Mouse (Mus musculus): ENCODE measurements around the gene Hnrnpul2. TPM values are rescaled to one million over a fixed set of nuclear protein-coding genes. Genes with fewer than 3 reads are reported as not detected.
A peak's percentile ranks its signal among the peaks of the same experiment; 100 is the strongest.

Gene Hnrnpul2
- 100 to 1,000 TPM; 112 to 115 TPM for total RNA-seq (2021)
- long read RNA-seq, full-length matches to known transcripts = 1 of 26 reads
- long read RNA-seq, partial matches to known transcripts = 24 of 26 reads
- long read RNA-seq, other reads (novel, unspliced or antisense) = 1 of 26 reads

DNA sequence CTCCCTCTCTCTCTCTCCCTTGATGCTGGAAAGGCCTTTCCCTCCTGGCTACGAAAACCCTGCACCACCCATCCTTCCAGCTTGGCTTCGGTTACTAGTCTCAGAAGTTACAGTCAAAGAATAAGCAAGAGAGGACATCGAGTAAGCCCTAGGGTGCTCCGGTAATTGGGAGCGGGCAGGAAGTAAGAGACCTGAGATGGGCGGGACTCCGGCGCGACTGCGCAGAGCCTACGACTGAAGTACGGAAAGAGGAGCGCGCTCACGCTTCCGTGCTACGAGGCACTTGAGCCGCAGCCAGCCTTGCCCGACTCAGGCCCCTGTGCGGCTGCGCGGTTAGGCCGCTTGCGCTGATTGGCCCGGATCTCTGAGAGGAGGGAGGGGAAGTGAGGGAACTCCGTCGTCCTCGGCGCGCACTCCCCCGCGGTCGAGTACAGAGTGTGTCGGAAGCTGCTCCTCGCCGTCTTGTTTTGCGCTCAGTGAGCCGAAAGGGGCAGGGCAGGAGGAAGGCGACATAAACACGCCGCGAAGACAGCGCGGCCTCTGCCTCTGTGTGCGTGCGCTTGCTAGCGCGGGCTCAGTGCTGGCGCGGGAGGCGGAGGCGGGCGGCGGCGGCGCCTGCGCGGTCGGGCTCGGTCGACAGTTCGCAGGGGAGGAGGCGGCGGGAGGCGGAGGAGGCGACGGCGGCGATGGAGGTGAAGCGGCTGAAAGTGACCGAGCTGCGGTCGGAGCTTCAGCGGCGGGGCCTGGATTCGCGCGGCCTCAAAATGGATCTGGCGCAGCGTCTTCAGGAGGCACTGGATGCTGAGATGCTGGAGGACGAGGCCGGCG, at the start of gene Hnrnpul2:
Gene Hnrnpul2 (plus strand): TSS at position 415 of the 828 bp plus-strand sequence.
- DNase-seq (ENCODE audit: low spot score in 2 of 2) = peak; percentile 98

DNA sequence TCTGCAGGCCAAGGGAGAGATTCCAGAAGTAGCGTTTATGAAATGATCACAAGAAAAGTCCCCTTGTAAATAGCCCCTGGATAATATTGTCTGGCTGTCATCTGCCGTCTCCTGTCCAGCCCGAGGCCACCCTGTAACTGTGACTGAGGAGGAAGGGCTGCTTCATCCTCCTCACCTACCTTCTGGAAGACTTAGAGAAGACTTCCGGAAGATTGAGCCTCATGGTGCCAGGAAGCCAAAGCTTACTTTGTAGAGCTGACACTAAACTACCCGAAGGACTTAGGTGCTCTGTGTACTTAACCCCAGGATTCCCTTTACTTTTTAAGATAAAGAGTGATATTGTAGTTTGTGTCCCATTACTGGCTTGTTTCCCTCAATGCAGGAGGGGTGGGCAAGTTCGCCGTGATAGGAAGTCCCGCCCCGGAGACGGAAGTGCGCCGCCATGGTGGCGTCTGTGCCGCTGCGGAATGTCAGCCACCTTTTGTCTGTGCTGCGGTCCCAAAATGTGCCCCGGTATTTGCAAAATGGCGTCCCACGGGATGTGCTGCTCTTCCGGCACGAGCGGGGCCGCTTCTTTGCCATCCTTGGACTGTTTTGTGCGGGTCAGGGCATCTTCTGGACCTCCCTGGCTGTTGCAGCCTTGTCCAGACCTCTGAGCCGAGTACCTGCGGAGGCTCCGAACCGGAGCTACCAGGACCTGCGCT, 49.1 kb upstream of the Hnrnpul2 start, which contains the start of gene Tmem223:
Gene Tmem223 (plus strand): TSS at position 430 of the 704 bp plus-strand sequence.
- peak; percentile 81 to 84 for DNase-seq (ENCODE audit: low spot score in 2 of 2)

DNA sequence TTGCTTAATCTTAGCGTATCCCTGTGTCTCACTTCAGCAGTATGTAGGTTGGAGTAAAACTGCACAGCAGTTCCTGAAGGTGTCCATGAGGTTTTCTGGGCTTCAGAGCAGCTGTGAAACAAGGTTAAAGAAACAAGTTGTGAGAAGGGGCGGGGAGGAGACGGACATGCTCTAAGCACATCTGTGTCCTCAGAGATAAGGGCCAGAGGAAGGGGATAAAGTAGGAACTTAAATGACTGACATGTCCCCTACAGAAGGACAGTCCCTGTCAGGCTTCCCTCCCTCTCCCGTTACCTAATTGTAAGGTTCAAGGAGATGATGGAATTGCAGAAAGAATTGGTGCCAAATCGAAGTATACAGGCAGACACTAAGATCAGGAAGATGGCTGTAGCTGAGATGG, 46.8 kb upstream of the Hnrnpul2 start:
- no peak for DNase-seq (ENCODE audit: low spot score in 2 of 2)

DNA sequence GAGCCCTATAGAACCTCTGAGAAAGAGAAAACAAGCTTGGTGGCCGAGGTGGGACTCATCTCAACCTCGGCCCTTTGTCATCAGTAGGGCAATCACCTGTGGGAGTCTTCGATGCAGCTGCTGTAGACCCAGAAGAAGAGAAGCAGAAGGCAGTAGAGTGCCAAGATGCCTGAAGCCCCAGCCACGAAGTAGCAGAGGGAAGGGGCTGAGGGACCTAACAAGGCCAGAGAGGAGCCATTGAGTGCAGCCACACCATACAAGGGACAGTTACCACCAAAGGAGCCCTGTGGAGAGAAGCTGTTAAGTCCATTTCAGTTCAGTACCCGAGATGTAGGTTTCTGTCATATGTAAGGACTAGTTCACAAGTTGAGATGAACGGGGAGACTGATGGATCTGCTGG, 46.4 kb upstream of the Hnrnpul2 start:
- DNase-seq (ENCODE audit: low spot score in 2 of 2) = no peak

DNA sequence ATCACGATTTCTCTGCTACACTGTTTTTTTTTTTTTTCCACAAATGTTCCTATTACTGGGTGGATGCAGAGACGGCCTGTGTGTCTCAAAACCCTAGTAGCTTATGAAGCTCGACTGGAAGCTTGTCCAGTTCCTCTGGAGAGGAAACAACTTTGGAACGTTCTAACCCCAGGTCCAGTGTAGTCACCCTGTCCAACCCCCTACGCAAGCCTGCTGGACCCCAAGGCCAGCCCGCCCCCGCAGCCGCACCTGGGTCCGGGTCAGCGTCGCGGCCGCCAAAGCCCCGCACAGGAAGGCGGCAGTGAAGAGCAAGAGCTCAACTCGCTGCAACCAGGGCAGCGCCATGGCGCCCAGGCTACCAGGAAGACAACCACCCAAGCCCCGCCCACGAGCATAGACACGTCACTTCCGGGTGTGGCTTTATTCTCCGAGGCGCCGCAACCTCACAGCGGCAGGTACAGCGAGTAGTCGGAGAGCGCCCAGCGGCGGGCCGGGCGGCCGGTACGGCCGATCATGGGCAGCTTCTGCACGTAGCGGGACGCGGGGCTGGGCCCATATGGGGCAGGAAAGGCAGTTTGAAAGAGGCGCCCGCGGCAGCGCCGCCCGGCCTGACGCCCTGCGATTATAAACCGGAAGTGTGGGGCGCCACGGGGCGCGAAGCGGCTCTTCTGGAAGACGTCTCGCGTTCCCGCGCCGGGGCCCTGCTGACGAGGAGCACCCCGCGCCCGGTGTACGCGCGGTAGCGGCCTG, 45.5 kb upstream of the Hnrnpul2 start, which contains the start of gene Tmem179b:
Gene Tmem179b (minus strand): TSS at position 382 of the 750 bp plus-strand sequence.
- peak; percentile 98 for DNase-seq (ENCODE audit: low spot score in 2 of 2)

DNA sequence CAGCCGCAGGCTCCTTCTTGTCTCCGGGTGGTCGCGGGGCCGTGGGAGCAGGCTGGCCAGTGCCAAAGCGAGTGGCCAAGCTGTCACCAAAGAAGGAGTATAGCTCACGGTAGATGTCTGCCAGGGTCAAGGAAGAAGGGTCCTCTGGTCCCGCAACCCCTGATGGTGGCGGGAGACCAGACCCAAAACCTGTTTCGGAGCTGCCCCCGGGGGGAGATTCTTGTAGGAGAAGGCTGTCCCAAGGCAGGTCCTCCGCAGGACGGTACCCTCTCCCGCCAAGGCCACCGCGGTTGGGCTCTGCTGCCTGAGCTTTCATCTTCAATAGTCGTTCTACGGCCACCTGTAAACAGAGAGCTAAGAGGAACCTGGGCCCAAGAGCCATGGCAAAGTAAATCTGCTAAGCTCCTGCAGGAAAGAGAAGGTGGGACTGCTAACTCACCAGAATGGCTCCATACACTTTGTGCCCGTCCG, 44.8 kb upstream of the Hnrnpul2 start:
- no peak for DNase-seq (ENCODE audit: low spot score in 2 of 2)

DNA sequence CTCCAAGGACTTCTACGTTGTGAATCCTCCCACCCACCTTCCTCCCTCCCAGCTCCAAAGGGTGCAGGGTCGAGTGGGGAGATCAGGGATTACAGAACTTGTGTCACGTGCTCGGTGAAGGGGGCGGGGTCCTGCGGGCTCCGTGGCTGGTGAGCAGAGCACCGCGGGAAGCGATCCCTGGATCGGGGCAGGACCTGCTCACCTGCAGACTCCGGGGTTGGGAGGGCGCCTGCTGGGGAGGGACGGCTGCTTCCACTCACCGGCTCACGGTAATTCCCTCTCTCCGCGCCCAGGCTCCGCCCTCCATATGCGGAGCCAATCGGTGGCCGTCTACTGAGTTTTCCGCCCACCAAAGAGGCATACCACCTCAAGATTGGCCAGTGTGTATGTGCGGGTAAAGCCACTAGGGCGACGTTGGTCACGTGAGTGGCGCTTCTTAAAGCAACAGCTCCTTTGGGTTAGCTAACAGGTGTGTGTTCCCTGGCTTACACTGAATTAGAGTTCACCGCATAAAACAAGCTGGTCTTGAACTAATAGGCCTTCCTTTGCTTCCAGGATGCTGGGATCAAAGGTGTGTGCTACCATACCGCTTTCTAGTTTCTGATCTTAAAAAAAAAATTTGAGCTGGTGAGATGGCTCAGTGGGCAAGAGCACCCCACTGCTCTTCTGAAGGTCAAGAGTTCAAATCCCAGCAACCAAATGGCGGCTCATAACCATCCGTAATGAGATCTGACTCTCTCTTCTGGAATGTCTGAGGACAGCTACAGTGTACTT, 33.6 kb upstream of the Hnrnpul2 start, which contains the start of gene Taf6l:
Gene Taf6l (minus strand): TSS at position 410 of the 774 bp plus-strand sequence.
- peak; percentile 83 to 87 for DNase-seq (ENCODE audit: low spot score in 2 of 2)

DNA sequence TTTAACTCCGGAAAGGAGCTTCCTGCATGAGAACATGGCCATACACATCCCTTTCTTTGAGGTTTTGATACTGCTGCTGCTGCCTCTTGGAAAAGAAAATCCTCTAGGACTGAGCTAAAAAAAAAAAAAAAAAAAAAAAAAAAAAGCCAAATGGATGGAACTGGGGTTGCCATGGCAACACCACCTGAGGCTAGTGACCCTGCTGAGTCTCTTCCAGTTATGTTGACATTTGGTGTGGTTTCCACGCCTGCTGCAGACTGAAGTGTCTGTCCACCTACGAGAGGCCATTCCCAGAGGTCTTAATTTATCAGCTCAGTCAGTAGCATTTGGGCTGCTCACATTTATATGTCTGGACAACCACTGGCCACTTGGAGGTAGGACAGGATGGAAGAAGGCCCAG, 31.3 kb upstream of the Hnrnpul2 start:
- DNase-seq (ENCODE audit: low spot score in 2 of 2) = no peak

DNA sequence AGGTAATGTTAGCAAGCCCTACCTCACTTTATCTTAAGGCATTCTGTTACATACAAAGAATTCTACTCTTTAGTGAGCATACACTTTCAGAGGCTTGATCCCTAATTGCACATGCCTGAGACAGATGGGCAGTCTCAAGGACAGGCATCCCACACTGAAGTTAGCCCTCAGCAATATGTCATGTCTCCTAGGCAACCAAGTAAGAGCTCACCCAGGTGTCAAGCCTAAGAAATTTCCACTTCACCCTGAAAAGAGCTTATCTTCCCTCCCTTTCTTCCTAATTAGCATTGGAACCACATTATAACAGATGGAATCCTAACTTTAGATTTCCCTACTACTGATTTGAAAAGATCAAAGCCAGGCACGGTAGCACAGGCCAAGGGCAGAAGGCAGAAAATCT, 30.6 kb upstream of the Hnrnpul2 start:
- no peak for DNase-seq (ENCODE audit: low spot score in 2 of 2)

DNA sequence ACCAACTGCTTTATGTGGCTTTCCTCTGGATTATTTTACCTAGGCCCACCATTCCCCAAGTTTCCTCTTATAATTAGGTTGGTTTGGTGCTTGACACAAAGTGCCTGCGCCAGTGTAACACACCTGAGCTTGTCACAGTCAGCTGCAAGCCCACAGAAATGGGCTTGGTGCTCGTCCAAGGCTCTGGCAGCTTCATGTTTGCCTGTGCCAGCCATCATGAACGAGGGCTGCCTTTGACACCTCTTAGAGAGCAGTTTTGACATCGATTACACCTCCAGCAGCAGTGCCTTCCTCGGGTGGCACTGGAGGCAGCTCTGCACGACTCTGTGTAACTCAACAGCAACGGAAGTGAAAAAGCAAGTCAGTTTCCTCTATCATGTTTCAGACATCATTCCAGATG, 29.6 kb upstream of the Hnrnpul2 start:
- peak in 1 of 2 experiments; percentile 37 for DNase-seq (ENCODE audit: low spot score in 2 of 2)

DNA sequence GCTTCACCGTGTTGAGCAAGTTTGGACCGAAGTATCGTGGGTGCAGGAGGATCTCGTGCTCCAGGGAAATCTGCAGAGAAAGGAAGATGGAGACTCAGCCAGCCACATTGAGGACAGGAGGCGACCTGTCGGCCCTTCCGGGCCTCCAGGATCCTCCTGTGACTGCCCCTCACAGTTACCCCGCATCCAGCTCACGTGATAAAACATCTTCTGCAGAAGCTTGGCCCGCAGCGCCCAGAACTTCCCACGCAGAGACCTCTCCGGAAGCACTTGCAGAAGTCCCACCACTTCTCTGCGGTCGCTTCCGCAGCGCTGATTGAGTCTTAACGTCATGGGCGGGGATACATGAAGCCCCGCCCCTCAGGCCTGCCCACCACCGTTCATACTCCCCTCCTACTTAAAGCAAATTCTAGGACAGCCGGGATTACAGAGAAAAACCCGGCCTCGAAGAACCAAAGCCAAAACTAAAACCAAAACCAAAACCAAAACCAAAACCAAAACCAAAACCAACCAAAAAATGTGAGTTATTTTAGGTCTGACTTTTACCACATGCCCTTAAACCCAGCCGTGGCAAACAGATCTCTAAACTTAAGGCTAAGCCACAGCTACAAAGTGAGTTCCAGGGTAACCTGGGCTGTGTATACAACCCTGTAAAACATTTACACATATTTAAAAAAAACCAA, 21.4 kb upstream of the Hnrnpul2 start, which contains the start of gene Polr2g:
Gene Polr2g (minus strand): TSS at position 314 of the 683 bp plus-strand sequence.
- peak; percentile 81 to 87 for DNase-seq (ENCODE audit: low spot score in 2 of 2)

DNA sequence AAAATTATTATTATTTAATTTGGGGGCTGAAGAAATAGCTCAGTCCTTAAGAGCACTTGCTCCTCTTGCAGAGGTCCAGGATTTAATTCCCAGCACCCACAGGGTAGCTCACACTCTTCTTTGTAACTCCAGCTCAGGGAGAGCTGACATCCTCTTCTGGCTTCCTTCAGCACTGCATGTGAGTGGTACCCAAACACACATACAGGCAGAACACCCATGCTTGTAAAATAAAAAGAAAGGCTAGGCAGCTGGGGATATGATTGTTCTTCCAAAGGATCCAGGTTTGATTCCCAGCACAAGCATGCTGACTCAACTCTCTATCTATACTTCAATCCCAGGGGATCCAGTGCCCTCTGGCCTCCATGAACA, 20.9 kb upstream of the Hnrnpul2 start:
- DNase-seq (ENCODE audit: low spot score in 2 of 2) = no peak

DNA sequence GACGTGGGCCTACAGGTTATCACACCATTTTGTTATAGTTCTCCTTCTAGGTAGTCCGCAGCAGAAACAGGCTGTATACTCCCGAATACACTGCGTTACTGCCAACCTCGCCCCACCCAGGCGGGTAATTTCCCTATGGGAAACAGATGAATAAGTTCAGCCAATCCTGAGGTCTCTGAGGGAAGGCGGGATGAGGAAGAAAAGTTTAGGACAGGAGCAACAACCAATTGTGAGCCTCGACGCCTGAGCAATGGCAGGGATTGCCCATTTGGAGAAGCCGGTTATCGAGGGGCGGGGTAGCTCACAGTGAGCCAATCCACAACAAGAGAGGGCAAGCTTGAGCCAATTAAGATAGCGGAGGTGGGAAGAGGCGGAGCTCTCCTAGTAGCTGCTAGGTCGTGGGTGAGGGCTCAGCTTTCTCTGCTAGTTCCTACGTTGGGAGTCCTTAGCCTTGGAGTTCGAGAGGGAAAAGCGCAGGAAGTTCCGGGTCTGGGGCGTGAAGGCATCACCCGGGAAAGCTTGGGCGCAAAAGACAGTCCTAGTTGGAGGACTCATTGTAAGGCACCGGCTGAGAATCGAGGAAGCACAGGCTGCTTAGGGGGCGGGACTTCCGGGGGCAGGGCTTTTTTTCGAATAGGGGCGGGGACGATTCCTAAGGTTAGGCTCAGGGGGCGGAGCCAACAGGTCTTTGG, 17.5 kb upstream of the Hnrnpul2 start, which contains the start of gene Zbtb3:
Gene Zbtb3 (plus strand): TSS at position 426 of the 692 bp plus-strand sequence.
- DNase-seq (ENCODE audit: low spot score in 2 of 2) = peak; percentile 90

DNA sequence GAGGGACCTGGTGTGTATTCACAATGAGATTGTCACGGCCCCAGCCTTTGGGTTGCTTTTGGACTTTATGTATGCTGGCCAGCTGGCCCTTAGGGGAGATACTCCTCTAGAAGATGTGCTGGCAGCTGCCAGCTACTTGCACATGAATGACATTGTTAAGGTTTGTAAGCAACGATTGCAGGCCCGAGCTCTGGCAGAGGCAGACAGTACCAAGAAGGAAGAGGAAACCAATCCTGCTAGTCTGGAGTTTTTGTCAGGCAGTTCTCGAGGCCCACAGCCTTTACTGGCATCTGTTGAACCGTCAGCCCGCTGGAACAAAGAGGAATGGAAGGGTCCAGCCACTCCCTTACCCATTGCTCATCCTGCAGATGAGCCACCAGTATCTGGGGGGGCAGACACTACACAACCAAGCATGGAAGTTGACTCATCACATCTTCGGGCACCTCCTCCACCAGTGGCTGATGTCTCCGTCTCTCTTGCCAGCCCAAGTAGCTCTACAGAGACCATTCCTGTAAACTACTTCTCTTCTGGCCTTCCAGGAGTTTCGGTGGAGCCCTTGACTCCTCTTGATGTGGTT, 16.5 kb upstream of the Hnrnpul2 start:
- no peak for DNase-seq (ENCODE audit: low spot score in 2 of 2)

DNA sequence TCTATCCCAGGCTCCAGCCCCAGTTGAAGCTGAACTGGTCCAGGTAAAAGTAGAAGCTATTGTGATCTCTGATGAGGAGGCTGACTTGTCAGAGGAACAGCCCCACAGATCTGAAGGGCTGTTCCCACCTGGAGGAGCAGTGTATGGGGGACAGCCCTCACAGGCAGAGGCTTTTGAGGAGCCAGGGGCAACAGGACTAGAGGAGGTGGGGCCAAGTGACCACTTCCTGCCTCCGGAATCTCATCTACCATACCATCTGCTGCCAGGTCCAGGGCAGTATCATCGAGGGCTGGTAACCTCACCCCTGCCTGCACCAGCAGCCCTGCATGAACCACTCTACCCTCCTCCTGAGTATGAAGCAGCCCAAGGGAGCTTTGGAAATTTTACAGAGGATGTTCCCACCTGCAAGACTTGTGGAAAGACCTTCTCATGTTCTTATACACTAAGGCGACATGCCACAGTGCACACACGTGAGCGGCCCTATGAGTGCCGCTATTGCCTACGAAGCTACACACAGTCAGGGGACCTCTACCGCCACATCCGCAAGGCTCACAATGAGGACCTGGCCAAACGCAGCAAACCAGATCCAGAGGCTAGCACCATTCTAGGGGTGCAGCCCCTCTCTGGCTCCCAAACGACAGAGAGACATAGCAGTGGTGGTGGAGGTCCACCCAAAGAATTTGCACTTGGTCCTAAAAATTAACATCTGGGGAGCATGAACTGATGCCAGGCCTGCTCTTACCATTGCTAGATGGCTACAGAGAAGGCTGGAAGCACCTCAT, 15.7 kb upstream of the Hnrnpul2 start:
- DNase-seq (ENCODE audit: low spot score in 2 of 2) = no peak

DNA sequence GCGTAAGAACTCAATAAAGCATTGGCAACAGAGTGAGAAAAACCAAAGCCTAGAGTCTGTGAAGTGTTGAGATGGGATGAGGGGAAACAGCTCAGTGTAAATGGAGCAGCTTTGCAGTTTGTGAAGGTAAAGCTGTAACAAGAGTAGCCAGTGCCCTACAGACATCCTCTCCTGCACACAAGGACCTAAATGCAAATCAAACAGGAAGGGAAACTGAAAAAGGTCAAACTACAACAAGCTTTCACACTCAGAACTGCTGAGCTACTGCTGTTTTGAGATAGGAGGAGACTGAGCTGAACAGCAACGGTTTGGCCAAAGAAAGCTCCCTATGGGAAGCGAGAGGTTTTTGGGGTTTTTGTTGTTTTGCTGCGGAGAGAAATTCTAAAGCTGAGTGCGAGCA, 13.0 kb upstream of the Hnrnpul2 start:
- DNase-seq (ENCODE audit: low spot score in 2 of 2) = no peak

DNA sequence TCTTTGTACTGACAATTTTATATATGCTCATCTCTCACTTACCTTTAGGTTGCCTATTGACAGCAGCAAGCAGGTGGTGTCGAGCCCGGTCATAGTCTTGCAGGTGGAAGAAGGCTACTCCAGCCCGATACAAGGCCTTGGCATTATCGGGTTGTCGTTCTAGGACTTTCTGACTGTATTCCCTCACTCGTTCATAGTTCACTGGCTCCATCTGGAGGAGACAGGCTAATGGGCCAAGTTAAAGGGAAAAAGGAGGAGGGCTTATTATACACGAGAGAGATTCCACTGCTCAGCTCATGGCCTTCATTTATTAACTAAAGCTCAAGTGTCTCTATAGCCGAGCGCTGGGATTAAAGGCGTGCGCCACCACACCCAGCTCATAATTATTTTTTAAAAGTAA, 4.0 kb upstream of the Hnrnpul2 start:
- DNase-seq (ENCODE audit: low spot score in 2 of 2) = no peak

DNA sequence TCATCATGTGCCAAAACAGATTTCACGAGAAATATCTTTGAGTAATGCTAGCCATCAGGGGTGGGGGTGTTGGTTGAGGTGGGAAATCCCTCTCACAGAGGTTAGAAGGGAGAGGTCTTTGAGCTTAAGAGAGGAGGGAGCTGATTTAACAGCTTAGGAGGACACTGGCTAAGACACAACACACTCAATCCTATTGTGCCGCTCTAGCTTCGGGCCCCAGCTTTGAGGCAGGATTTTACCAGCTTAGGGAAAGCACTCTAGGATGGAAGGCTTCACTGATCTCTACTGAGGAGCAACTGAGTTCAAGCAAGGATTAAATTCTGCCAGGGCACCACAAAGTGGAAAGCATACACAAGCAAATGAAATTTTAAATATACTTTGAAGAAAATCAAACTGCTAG, 2.8 kb upstream of the Hnrnpul2 start:
- DNase-seq (ENCODE audit: low spot score in 2 of 2) = no peak

All from layer of hippocampus, postnatal 10 days (tissue).